Mouse (Mus musculus) left cerebral cortex, postnatal 10 days (tissue): ENCODE data around the gene Tmem132d. TPM values are rescaled to one million over a fixed set of nuclear protein-coding genes. Genes with fewer than 3 reads are reported as not detected.

Source experiments
- DNase-seq, 2 experiments: peaks; one replicate each; pipeline ENCODE4 v3.0.0; 2021 to 2022; ENCODE audit warnings: low spot score in 2 of 2, mixed read lengths in 1 of 2; ENCODE audit errors: extremely low spot score in 1 of 2
- intact Hi-C: fragments of 180-260 bp; cut with DNase I; formaldehyde crosslinking; loops from one replicate; pipeline ENCODE4 v1.15.1; 2025
- total RNA-seq, 2 experiments: library from RNA; stranded (reverse); gene quantifications; 2 replicates each; pipeline ENCODE4 v1.2.3; 2021

The Tmem132d gene
- total RNA-seq, 2 experiments from 2014 or later, result 25.7 to 28.1 TPM

DNA sequence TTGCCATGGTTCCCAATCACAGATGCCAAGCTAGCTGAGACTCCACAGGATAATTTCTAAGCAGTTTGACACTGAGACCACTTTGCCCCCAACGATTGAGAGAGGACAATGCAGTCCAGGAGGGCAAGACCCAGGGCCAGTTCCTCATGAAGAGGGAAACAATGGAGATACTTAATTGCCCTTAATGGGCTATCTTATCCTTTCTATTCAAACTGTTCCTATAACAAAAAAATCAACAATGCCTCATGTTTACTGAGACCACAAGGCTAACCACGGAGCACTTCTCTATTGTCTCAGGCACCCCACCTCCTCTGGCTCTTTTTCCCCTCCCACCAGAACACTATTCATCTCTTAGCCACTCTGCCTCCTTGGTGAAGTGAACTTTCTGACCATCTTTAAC lies 141.7 kb downstream of the Tmem132d start:
- intact Hi-C loops, result no loop called here
- no peak for DNase-seq

- intact Hi-C loops, result no loop called here
- DNase-seq, result no peak
Observed at GRCm38 (mm10) chr5:128273255-128273654, 159.6 kb downstream of the Tmem132d start.

GRCm38 (mm10) chr5:128267366-128267765 lies 165.5 kb downstream of the Tmem132d start:
- peak in 1 of 2 experiments; percentile 38 for DNase-seq
- intact Hi-C loops, result no loop called here

- intact Hi-C loops, result no loop called here
- no peak for DNase-seq
Observed at GRCm38 (mm10) chr5:128244219-128244618, 188.7 kb downstream of the Tmem132d start.

DNA sequence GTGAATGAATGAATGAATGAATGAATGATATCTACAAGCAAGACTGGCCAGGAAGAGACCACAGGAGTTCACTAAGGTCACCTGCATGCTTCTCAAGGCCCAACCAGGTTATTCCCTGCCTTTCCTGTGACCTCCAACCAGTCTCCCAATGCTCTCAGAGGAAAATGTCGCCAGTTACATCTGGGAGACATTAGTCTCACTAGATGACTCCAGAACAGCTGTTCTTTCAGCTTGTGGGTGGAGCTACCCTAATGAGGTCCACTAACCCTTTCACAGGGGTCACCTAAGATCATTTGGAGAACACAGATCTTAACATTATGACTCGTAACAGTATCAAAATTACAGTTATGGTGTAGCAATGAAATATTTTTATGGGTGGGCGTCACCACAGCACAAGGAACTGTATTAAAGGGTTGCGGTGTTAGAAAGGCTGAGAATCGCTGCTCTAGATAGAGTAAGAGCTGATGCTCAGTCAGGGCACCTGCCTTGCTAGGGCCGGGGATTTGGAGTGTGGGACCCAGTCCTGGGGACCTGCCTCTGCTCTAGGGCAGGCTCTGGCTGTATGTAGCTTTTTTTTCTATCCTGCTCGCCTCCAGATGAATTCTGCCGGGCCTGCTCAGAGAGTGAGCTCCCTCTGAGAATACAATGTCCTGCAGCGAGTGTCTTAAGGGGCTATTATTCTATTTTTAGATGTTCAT lies 196.1 kb downstream of the Tmem132d start:
- intact Hi-C loops, result no loop called here
- DNase-seq, result no peak

DNA sequence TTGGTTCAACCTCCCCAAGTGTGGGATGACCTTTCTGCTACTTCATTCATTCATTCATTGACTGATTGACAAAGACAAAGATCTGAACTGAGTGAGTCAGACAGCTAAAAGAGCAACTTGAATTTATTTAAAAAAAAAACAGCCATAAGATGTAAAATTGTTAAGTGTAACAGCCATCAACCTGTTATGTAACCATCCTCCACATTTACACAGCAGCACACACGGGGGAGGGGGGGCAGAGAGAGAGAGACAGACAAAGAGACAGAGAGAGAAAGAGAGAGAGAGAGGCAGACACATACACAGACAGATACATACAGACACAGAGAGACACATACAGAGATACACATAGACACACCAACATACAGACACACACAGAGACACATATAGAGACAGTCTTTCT lies 197.3 kb downstream of the Tmem132d start:
- intact Hi-C loops, result no loop called here
- DNase-seq, result no peak

- intact Hi-C loops, result no loop called here
Observed at GRCm38 (mm10) chr5:128233101-128233500, 199.8 kb downstream of the Tmem132d start.

GRCm38 (mm10) chr5:128218281-128218680 lies 214.6 kb downstream of the Tmem132d start:
- intact Hi-C loops, result no loop called here
- no peak for DNase-seq

More at GRCm38 (mm10) chr5:128233101-128233500, 199.8 kb downstream of the Tmem132d start:
- DNase-seq, result no peak

GRCm38 (mm10) chr5:128211125-128211524 lies 221.8 kb downstream of the Tmem132d start:
- intact Hi-C loops, result no loop called here
- DNase-seq, result no peak

- intact Hi-C loops, result no loop called here
- no peak for DNase-seq
Observed at GRCm38 (mm10) chr5:128205716-128206115, 227.2 kb downstream of the Tmem132d start.

GRCm38 (mm10) chr5:128204685-128205320 lies 228.1 kb downstream of the Tmem132d start:
- intact Hi-C loops, result no loop called here

GRCm38 (mm10) chr5:128203879-128204581 lies 228.8 kb downstream of the Tmem132d start:
- intact Hi-C loops, result no loop called here
- peak; percentile 8 to 50 for DNase-seq

More at GRCm38 (mm10) chr5:128204685-128205320, 228.1 kb downstream of the Tmem132d start:
- DNase-seq, result peak in 1 of 2 experiments; percentile 11

GRCm38 (mm10) chr5:128194106-128194505 lies 238.8 kb downstream of the Tmem132d start:
- no peak for DNase-seq
- intact Hi-C loops, result no loop called here

GRCm38 (mm10) chr5:128192485-128193055 lies 240.3 kb downstream of the Tmem132d start:
- intact Hi-C loops, result no loop called here
- no peak for DNase-seq

- intact Hi-C loops, result no loop called here
- no peak for DNase-seq
Observed at GRCm38 (mm10) chr5:128191710-128192109, 241.2 kb downstream of the Tmem132d start.

DNA sequence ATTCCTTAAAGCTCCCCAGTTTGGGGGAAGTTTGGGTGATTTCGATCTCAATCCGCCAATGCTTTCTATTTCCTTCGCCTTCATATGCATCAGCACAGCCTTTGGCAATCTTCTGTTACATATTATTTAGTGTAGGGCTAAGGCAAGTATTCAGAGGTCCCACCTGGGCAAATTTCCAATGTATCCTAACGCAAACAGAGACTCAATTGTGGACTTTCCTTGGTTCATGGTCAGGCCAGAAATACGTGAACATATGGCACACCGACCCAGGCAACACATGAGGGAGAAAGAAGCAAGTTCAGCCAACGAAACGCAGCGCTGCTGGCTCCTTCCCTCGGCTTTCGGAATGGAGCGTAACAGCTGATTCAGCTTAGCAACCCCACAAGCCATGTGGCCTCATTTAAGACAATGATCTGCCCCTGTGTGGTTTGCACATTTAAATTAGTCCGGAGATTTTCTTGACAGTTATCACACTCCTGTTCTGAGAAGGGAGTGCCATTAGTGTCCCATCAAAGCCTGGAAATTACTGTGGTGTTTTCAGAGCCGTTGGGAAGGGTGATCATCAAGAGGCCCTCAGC lies 242.5 kb downstream of the Tmem132d start:
- DNase-seq, result no peak

GRCm38 (mm10) chr5:128176234-128176633 lies 256.6 kb downstream of the Tmem132d start:
- intact Hi-C loops, result no loop called here
- DNase-seq, result no peak

More for the DNA sequence above, 242.5 kb downstream of the Tmem132d start:
- intact Hi-C loops, result no loop called here

DNA sequence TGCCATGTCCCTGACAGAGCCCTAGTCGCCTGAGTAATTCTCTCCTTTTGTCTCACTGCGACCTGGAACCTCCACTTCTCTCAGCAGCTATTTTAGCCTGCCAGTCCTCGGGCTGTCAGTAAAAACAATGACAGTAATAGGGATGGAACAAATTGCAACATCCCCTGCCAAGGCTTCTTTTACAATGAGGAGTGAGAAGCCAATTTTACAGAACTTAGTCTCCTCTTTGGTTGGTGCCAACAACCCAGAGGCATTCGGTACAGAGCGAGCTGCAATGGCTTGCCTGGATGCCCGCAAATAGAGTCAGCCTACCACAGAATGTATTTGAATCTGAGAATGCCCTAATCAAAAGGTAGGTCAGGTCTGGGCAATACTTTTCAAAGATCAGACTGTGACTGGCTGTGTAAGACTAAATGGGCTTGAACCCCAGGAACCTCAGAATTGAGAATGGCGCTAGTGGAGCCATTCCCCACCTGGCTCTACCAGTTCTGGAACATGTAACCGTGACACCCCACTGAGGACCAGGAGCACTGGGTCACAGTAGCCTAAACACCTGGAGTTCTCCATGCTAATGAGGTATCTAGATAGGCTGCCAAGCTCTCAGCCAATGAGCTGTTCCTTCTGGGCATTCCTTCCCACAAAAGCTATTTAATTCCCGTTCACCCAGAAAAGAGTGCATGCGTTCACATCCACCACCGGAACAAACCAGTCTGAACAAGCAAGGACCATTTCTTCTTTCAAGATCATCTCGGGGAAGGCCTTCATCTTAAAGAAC lies 273.8 kb downstream of the Tmem132d start:
- intact Hi-C loops, result no loop called here
- DNase-seq, result no peak
